Mouse (Mus musculus) G1E (cell line): ENCODE data around the gene Wipf3. TPM values are rescaled to one million over a fixed set of nuclear protein-coding genes. Genes with fewer than 3 reads are reported as not detected.

Experiments used
- ATAC-seq: 2 replicates; pipeline ENCODE4 v1.8.0; 2016; ENCODE audit warnings: mild to moderate bottlenecking; ENCODE audit not compliant: insufficient number of reproducible peaks, poor library complexity, low FRiP score, severe bottlenecking; ENCODE audit errors: extremely low read depth
- DNase-seq: peaks from one replicate; pipeline ENCODE4 v3.0.0; 2012; ENCODE audit warnings: low spot score
- H3K27me3 ChIP-seq: 2 replicates; pipeline ENCODE4 v1.6.1; 2012; ENCODE audit warnings: mild to moderate bottlenecking, low read length, inconsistent platforms; ENCODE audit not compliant: insufficient read depth
- H3K36me3 ChIP-seq: replicated peaks from 2 replicates; pipeline ENCODE3; 2012; ENCODE audit warnings: mild to moderate bottlenecking, inconsistent platforms
- H3K4me1 ChIP-seq: 2 replicates; pipeline ENCODE4 v1.6.1; 2012; ENCODE audit warnings: low read depth, low read length, inconsistent platforms, mixed read lengths; ENCODE audit not compliant: insufficient read depth
- H3K4me3 ChIP-seq: 2 replicates; pipeline ENCODE4 v1.5.1; 2012; ENCODE audit warnings: low read depth, mild to moderate bottlenecking, inconsistent platforms, low read length, moderate library complexity, mixed read lengths
- H3K9me3 ChIP-seq: replicated peaks from 2 replicates; pipeline ENCODE4 v1.6.1; 2012; ENCODE audit warnings: inconsistent platforms
- CTCF ChIP-seq: IDR thresholded peaks from 2 replicates; pipeline ENCODE4 v1.5.1; 2012; ENCODE audit warnings: low read depth, low read length, inconsistent platforms, mixed read lengths
- GATA1 ChIP-seq: IDR thresholded peaks from 2 replicates; pipeline ENCODE4 v1.6.1; 2012; ENCODE audit warnings: borderline replicate concordance, low read length, inconsistent platforms, mixed read lengths
- GATA2 ChIP-seq: IDR thresholded peaks from 2 replicates; pipeline ENCODE4 v1.6.1; 2012; ENCODE audit warnings: low read depth, low read length, inconsistent platforms, borderline replicate concordance
- POLR2AphosphoS5 ChIP-seq: IDR thresholded peaks from 2 replicates; pipeline ENCODE4 v1.6.1; 2012; ENCODE audit warnings: low read depth, low read length, inconsistent platforms; ENCODE audit not compliant: insufficient replicate concordance
- TAL1 ChIP-seq: conservative IDR thresholded peaks from 2 replicates; pipeline ENCODE4 v1.6.1; 2012; ENCODE audit warnings: low read depth, low read length, inconsistent platforms, mixed read lengths
- polyA plus RNA-seq: library from polyadenylated mRNA; stranded (reverse); fragments of >175 nt; gene quantifications from 2 replicates; pipeline ENCODE4 v1.2.3, GENCODE M21; 2012
- total RNA-seq, 2 experiments: library from RNA; stranded (forward) in 1 of 2; stranded (reverse) in 1 of 2; fragments of 200-1000 nt in 1 of 2; fragments of >200 nt in 1 of 2; fragmentation: Nextera tagmentation in 1 of 2; gene quantifications; 2 replicates each; pipeline ENCODE4 v1.2.3; 2014 to 2017

The Wipf3 gene
- total and polyA plus RNA-seq, 3 experiments, result 0.11 TPM; not detected in 2

DNA sequence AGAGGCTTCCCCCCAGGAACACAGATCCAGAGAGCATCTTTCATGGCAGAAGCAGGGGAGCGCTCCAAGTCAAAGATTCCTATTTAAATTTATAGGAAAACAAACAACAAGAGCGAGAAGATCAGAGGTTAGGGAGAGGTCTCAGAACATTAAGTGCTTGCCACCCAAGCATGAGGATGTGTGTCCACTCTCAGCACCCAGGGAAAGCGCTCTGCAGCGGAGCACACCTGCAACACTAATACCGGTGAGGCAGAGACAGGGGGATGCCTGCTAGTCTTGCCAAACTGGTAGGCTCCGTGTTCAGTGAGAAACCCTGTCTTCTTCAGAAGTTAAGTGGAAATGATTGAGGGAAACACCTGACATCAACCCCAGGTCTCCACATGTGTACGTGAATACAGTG, 110.0 kb downstream of the Wipf3 start:
- ATAC-seq (no peak), DNase-seq (no peak)
- Histone ChIP-seq H3K36me3 (no peaks in the 10 kb centered on the region), H3K27me3 (peaks cover 3% of the 10 kb centered on the region; the same call in 1 of the 2 replicates), H3K4me1 (no peaks in the 10 kb centered on the region), H3K4me3 (no peak overlapping the region), H3K9me3 (no peaks in the 10 kb centered on the region)
- no peak for TF ChIP-seq TAL1

DNA sequence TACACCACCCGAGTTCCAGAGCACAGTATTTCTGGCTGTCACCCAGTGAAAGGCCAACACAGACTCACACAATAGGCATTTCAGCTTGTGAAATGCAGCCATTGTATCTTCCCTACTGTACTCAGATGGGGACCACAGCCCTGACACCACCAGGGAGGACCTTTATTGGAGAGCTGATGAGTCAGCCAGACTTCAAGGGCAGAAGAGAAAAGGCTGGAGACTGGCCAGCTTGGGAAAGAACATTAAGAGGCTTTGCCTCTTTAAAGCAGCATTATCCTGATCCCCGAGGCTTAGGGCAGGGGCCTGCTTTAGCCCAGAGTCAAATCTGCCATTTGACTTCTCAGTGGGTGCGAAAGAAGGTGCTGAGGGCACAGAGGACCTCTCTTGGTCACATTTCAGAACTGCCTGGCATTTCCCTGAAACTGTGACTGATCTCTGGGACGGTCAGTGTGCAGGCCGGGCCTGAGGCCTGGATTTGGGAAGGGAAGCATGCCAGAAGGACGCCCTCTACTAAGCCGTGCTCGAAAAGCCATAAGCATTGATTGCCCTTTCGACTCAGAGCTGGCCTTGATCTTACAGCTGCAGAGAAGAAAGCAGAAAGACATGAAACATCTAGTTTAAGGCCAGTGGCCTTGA, 111.0 kb downstream of the Wipf3 start:
- Histone ChIP-seq H3K9me3 (no peaks in the 10 kb centered on the region), H3K36me3 (no peaks in the 10 kb centered on the region), H3K4me3 (no peak overlapping the region), H3K4me1 (no peaks in the 10 kb centered on the region), H3K27me3 (peaks cover 3% of the 10 kb centered on the region; the same call in 1 of the 2 replicates)
- ATAC-seq, result no peak
- DNase-seq, result no peak
- TF ChIP-seq POLR2AphosphoS5 (no peak), TAL1 (no peak), GATA1 (no peak), GATA2 (no peak), CTCF (no peak)

DNA sequence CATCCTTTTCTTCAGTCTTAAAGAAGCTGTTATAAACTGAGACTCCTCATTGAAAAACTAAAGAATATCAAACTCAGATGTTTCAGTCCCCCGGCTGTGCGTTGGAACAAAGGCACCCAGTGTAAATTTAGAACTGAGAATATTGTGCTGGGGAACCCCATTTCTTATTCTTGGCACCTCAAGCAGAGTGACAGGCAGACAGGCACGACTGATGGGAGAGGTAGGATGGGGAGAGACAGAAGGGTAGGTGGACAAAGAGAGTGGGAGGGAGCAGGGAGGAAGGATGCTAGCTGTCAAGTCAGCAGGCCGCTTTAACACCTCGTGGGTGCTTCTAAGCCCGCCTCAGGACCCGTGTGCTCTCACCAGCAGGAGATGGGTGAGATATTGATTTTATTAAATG, 113.4 kb downstream of the Wipf3 start:
- H3K27me3 ChIP-seq, result peaks cover 3% of the 10 kb centered on the region; the same call in 1 of the 2 replicates
- TF ChIP-seq TAL1 (no peak), GATA2 (no peak), POLR2AphosphoS5 (no peak), GATA1 (no peak), CTCF (no peak)
- no peak for DNase-seq
- no peak overlapping the region for H3K4me3 ChIP-seq
- H3K9me3 ChIP-seq, result no peaks in the 10 kb centered on the region
- no peaks in the 10 kb centered on the region for H3K4me1 ChIP-seq
- ATAC-seq, result no peak
- H3K36me3 ChIP-seq, result no peaks in the 10 kb centered on the region

DNA sequence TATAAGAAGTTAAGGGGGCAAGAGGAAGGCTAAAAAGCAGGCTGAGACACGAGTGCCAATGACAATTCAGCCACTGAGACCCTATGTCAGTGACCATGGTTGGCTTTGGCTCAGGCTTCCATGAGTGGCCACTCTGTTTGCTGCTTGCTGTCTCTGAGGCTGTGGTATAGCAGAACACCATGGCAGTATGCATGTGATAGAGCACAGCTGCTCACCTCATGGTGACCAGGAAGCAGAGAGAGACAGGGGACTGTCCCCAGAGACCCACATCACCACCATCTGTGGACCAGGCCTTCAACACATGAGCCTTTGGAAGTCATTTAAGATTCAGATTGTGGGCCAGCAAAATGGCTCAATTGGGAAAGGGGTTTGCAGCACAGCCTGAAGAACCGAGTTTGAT, 114.2 kb downstream of the Wipf3 start:
- Histone ChIP-seq H3K4me1 (no peaks in the 10 kb centered on the region), H3K36me3 (no peaks in the 10 kb centered on the region), H3K4me3 (no peak overlapping the region), H3K9me3 (no peaks in the 10 kb centered on the region), H3K27me3 (peaks cover 3% of the 10 kb centered on the region; the same call in 1 of the 2 replicates)
- ATAC-seq, result no peak
- TF ChIP-seq GATA2 (no peak), GATA1 (no peak), CTCF (no peak), POLR2AphosphoS5 (no peak), TAL1 (no peak)
- no peak for DNase-seq

DNA sequence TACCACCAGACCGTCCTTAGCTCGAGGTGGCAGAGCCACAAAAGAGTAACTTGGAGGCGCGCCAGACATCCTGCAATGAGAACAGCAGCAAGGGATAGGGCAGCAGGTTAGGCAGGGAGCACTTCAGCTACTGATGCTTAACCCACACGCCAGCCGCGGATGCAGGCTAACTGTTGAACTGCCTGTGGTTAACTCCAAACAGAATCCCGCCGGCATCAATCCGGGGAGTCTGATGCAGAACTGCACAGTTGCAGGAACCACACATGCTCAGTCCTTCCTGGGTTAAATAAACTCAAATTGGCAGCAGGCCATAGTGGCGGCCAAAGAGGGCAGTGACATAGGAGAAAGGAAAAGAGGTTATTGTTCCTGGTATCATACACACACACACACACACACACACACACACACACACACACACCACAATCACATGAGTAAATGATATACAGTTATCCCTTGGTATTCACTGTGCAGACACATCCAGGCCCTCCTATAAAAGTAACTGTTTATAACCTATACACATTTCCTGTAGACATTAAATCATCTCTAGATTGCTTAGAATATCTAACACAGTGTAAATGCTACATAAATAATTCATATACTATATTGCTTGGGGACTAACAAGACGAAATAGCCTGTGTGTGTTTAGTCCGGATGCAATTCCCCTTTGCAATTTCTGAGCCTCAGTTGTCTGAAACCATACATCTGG, 119.1 kb downstream of the Wipf3 start:
- ATAC-seq (no peak), DNase-seq (no peak)
- H3K36me3 ChIP-seq, result no peaks in the 10 kb centered on the region
- TF ChIP-seq CTCF (no peak), GATA2 (no peak), GATA1 (no peak), TAL1 (no peak), POLR2AphosphoS5 (no peak)
- H3K27me3 ChIP-seq, result 0 out of 2 replicates have a peak, but pooled peaks cover 4% of the 10 kb centered on the region
- H3K9me3 ChIP-seq, result no peaks in the 10 kb centered on the region
- H3K4me1 ChIP-seq, result no peaks in the 10 kb centered on the region
- no peak overlapping the region for H3K4me3 ChIP-seq

DNA sequence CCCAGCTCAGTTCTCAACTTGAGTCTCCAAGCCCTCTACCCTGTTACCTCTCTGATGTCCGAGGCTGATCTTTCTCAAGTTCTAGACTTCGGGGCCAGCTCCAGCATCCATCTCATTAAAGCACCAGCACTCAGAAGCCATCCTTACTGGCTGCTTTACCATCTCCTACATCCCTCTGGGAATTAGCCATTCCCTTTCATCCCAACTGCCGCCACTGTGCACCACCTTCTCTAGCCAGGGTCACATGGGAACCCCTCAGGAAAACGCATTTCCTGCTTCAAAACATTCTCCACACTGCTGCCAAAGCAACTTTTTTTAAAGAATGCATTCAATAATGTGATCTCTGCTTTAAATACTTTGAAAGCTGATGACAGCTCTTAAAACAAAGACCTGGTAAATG, 119.9 kb downstream of the Wipf3 start:
- ATAC-seq (no peak), DNase-seq (no peak)
- H3K9me3 ChIP-seq, result no peaks in the 10 kb centered on the region
- no peak overlapping the region for H3K4me3 ChIP-seq
- 0 out of 2 replicates have a peak, but pooled peaks cover 4% of the 10 kb centered on the region for H3K27me3 ChIP-seq
- H3K4me1 ChIP-seq, result no peaks in the 10 kb centered on the region
- TF ChIP-seq POLR2AphosphoS5, result no peak
- H3K36me3 ChIP-seq, result no peaks in the 10 kb centered on the region
